Mouse (Mus musculus) left cerebral cortex, adult 18-20 months (tissue): ENCODE measurements around the gene Elovl5. TPM values are rescaled to one million over a fixed set of nuclear protein-coding genes. Genes with fewer than 3 reads are reported as not detected.

Experiments
- DNase-seq, 2 experiments: peaks; one replicate each; pipeline ENCODE4 v3.0.0; 2021 to 2022; ENCODE audit warnings: low spot score in 2 of 2, mixed read lengths in 1 of 2
- total RNA-seq, 2 experiments: library from RNA; stranded (reverse); gene quantifications; 2 replicates each; pipeline ENCODE4 v1.2.3; 2021

Elovl5 gene
- total RNA-seq, 2 experiments from 2014 or later, result 63.7 to 64.2 TPM

GRCm38 (mm10) chr9:78032930-78033329, 115.8 kb downstream of the Elovl5 start:
- DNase-seq, result no peak

Other genes starting within 250 kb of the Elovl5 start
- 10 to 100 TPM; 44.0 to 49.5 TPM for gene Gclc, start 162.8 kb upstream of the Elovl5 start, total RNA-seq
- gene Gcm1, start 134.6 kb downstream of the Elovl5 start, total RNA-seq, result not detected
- 10 to 100 TPM; 99.6 to 99.8 TPM for gene Fbxo9, start 191.7 kb downstream of the Elovl5 start, total RNA-seq
- gene Ick, start 191.8 kb downstream of the Elovl5 start, total RNA-seq, result 10 to 100 TPM; 15.7 to 16.6 TPM